Mouse (Mus musculus): Measurements from ENCODE around the gene Lamb1. TPM values are rescaled to one million over a fixed set of nuclear protein-coding genes. Genes with fewer than 3 reads are reported as not detected.

The Lamb1 gene
- polyA plus RNA-seq, 1 experiment from 2014 or later: 61.9 TPM

DNA sequence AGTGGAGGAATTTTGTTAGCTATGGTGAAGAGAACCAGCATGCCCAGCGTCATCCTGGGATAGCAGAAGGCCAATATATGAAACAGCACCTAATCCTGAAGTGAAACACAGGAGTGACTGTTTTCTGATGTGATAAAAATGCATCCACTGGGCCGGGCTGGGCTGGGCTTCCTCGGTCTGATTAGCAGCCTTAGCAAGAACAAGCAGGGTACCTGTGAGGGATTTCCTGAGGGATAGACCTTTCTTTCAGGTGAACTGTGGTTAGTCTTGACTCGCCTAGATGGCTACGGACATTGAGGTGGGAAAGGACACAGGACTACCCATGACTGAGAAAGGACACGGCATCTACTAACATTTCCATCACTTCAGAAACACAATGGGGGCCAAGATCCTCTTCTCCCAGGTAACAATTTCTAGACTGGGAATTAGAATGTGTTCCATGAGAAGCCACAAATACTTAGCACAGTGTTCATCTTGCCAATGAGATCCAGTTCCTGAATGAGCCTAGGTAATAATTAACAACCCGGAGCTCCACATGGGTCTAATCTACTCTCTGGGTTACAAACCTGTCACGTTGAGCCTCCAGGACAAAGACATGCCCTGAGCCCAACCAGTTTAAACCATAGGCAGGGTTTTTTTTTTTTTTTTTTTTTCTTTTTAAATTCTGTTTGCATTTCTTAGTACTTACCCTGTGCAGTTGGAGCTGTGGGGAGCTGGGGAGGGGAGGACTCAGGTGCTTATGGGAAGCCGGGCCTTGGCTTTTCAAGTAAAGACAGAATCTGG, 8.7 kb upstream of the Lamb1 start:
- ATAC-seq (ENCODE audit: insufficient number of reproducible peaks, insufficient read depth, low FRiP score, low TSS enrichment, low read depth): no peak

DNA sequence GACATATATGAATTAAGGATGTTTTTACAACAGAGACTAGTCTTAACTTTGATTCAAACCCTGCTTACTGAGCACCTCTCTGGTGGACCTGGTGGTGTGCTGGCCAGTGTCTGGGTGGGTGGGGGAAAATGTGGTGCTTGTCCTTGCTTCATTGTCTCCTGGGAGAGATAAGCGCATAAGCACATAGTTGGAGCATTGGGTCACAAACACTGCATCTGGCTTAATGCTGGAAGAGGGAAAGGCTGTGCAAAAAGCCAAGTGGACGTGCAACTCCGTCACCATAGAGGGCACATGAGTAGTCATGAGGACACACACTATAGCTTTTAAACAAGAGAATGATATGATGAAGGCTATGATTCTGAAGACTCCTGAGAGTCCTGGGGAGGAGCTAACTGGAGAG, 3.2 kb upstream of the Lamb1 start:
- no peak for ATAC-seq (ENCODE audit: insufficient number of reproducible peaks, insufficient read depth, low FRiP score, low TSS enrichment, low read depth)
- peaks cover 3% of the 10 kb centered on the region for H3K36me3 ChIP-seq
- H3K4me2 ChIP-seq: no peak overlapping the region
- H3K27me3 ChIP-seq: no peaks in the 10 kb centered on the region; the same call in 1 of the 2 replicates
- H3K4me1 ChIP-seq: peaks cover 23% of the 10 kb centered on the region
- 91% methylated on average over 3 of the region's 3 CpGs for WGBS
- H3K4me3 ChIP-seq: no peak overlapping the region
- H3K27ac ChIP-seq: no peak overlapping the region
- H3K9ac ChIP-seq: no peak overlapping the region
- H3K9me3 ChIP-seq: no peaks in the 10 kb centered on the region

More for the DNA sequence above, 8.7 kb upstream of the Lamb1 start:
- H3K27ac ChIP-seq: no peak overlapping the region
- no peak overlapping the region for H3K4me3 ChIP-seq
- H3K4me1 ChIP-seq: 0 out of 2 replicates have a peak, but pooled peaks cover 4% of the 10 kb centered on the region
- H3K4me2 ChIP-seq: no peak overlapping the region
- H3K27me3 ChIP-seq: no peaks in the 10 kb centered on the region
- 67% methylated on average over 9 of the region's 9 CpGs for WGBS
- no peaks in the 10 kb centered on the region for H3K36me3 ChIP-seq
- no peaks in the 10 kb centered on the region for H3K9me3 ChIP-seq
- H3K9ac ChIP-seq: no peak overlapping the region

GRCm38 (mm10) chr12:31263921-31264320, 1.1 kb upstream of the Lamb1 start:
- H3K36me3 ChIP-seq: peaks cover 8% of the 10 kb centered on the region
- no peaks in the 10 kb centered on the region for H3K9me3 ChIP-seq
- H3K27ac ChIP-seq: no peak overlapping the region
- H3K9ac ChIP-seq: 0 out of 2 replicates have a peak overlapping the region, but pooled peaks have one; percentile 84
- peaks cover 41% of the 10 kb centered on the region for H3K4me1 ChIP-seq
- WGBS: 30% methylated on average over 7 of the region's 7 CpGs
- no peak for ATAC-seq (ENCODE audit: insufficient number of reproducible peaks, insufficient read depth, low FRiP score, low TSS enrichment, low read depth)
- no peaks in the 10 kb centered on the region; the same call in 1 of the 2 replicates for H3K27me3 ChIP-seq
- H3K4me2 ChIP-seq: peak overlapping the region; percentile 85
- H3K4me3 ChIP-seq: peak overlapping the region; percentile 72; the same call in 1 of the 2 replicates

GRCm38 (mm10) chr12:31265722-31266431, 843 bp downstream of the Lamb1 start:
- Histone ChIP-seq H3K4me2 (peak overlapping the region; percentile 85), H3K36me3 (peaks cover 23% of the 10 kb centered on the region), H3K4me3 (peak overlapping the region; percentile 72), H3K27me3 (no peaks in the 10 kb centered on the region; the same call in 1 of the 2 replicates), H3K9me3 (no peaks in the 10 kb centered on the region), H3K27ac (peak overlapping the region; percentile 88), H3K4me1 (peaks cover 55% of the 10 kb centered on the region), H3K9ac (peak overlapping the region; percentile 84)
- WGBS: under 1% methylated on average over 50 of the region's 50 CpGs
- ATAC-seq (ENCODE audit: insufficient number of reproducible peaks, insufficient read depth, low FRiP score, low TSS enrichment, low read depth): peak; percentile 39; the same call in 1 of the 2 replicates

DNA sequence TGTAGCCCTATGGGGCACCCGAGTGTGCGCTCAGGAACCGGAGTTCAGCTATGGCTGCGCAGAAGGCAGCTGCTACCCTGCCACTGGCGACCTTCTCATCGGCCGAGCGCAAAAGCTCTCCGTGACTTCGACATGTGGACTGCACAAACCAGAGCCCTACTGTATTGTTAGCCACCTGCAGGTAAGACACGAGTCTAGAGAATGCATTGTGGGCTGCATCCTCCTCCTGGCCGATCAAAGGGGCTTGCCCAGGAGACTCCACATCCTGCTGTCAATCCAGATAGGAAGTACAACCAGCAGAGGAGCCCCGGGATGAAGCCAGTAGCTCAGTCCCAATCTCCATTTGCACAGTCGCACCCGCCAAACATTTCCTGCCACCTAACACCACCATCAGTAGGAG, 1.7 kb downstream of the Lamb1 start:
- peak overlapping the region; percentile 85 for H3K4me2 ChIP-seq
- peaks cover 62% of the 10 kb centered on the region for H3K4me1 ChIP-seq
- H3K27me3 ChIP-seq: no peaks in the 10 kb centered on the region; the same call in 1 of the 2 replicates
- H3K4me3 ChIP-seq: peak overlapping the region; percentile 72
- WGBS: 3% methylated on average over 15 of the region's 15 CpGs
- H3K27ac ChIP-seq: peak overlapping the region; percentile 88; the same call in 1 of the 2 replicates
- no peak for ATAC-seq (ENCODE audit: insufficient number of reproducible peaks, insufficient read depth, low FRiP score, low TSS enrichment, low read depth)
- no peaks in the 10 kb centered on the region for H3K9me3 ChIP-seq
- H3K9ac ChIP-seq: peak overlapping the region; percentile 84
- peaks cover 27% of the 10 kb centered on the region for H3K36me3 ChIP-seq

GRCm38 (mm10) chr12:31267363-31267762, 2.3 kb downstream of the Lamb1 start:
- 22% methylated on average over 4 of the region's 4 CpGs for WGBS
- Histone ChIP-seq H3K4me1 (peaks cover 69% of the 10 kb centered on the region), H3K36me3 (peaks cover 32% of the 10 kb centered on the region), H3K4me3 (peak overlapping the region; percentile 72), H3K27me3 (no peaks in the 10 kb centered on the region; the same call in 1 of the 2 replicates), H3K9me3 (no peaks in the 10 kb centered on the region), H3K27ac (0 out of 2 replicates have a peak overlapping the region, but pooled peaks have one; percentile 88), H3K4me2 (peak overlapping the region; percentile 85), H3K9ac (peak overlapping the region; percentile 84; the same call in 1 of the 2 replicates)
- ATAC-seq (ENCODE audit: insufficient number of reproducible peaks, insufficient read depth, low FRiP score, low TSS enrichment, low read depth): no peak

DNA sequence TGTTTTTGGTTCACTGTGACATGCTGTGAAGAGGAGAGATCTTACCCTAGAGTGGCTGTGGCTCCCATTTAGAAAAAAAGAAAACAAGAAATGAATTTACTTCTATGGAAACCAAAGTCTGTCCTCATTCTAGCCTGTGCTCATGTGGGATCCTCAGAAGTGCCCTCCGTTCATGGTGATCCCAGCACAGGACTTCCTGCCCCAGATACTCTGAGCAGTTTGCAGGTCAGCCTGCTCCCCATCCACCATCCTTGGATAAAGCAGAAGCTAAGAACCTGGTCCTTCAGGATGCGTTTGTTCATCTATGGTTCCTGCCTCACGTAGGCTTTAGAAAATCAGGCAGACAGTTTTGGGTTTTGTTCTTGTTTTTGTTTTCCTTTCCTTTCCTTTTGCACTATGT, 3.3 kb downstream of the Lamb1 start:
- no peak overlapping the region for H3K27ac ChIP-seq
- H3K4me3 ChIP-seq: peak overlapping the region; percentile 72

DNA sequence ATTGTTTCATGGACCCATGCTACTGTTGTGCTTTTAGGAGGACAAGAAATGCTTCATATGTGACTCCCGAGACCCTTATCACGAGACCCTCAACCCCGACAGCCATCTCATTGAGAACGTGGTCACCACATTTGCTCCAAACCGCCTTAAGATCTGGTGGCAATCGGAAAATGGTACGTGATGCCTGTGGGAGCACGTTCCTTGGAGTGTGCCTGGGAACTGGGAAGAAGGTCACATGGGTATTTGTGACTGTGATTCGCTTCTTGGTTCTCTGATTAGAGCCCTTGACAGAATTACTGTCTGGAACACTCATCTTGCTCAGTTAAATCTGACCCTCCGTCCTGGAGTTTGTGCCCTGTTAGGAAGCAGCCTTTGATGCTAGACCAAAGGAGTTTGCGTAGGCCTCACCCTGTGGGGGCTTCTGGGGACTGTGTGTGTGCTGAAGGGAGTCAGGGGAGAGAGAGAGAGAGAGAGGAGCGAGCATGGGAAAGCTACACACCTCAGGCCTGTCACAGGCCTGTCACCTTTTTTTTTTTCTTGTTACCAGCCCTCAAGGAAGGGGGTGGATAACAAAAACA, 4.1 kb downstream of the Lamb1 start:
- peaks cover 48% of the 10 kb centered on the region for H3K36me3 ChIP-seq
- H3K27ac ChIP-seq: peak overlapping the region; percentile 1; the same call in 1 of the 2 replicates
- H3K27me3 ChIP-seq: no peaks in the 10 kb centered on the region; the same call in 1 of the 2 replicates
- H3K9ac ChIP-seq: no peak overlapping the region
- WGBS: 62% methylated on average over 12 of the region's 12 CpGs
- peak overlapping the region; percentile 11 for H3K4me2 ChIP-seq
- peaks cover 70% of the 10 kb centered on the region for H3K4me1 ChIP-seq
- H3K4me3 ChIP-seq: no peak overlapping the region
- no peaks in the 10 kb centered on the region for H3K9me3 ChIP-seq
- no peak for ATAC-seq (ENCODE audit: insufficient number of reproducible peaks, insufficient read depth, low FRiP score, low TSS enrichment, low read depth)

More for the DNA sequence above, 3.3 kb downstream of the Lamb1 start:
- Histone ChIP-seq H3K9ac (0 out of 2 replicates have a peak overlapping the region, but pooled peaks have one; percentile 44), H3K36me3 (peaks cover 40% of the 10 kb centered on the region), H3K9me3 (no peaks in the 10 kb centered on the region), H3K4me2 (peak overlapping the region; percentile 85), H3K4me1 (peaks cover 72% of the 10 kb centered on the region), H3K27me3 (no peaks in the 10 kb centered on the region; the same call in 1 of the 2 replicates)
- no peak for ATAC-seq (ENCODE audit: insufficient number of reproducible peaks, insufficient read depth, low FRiP score, low TSS enrichment, low read depth)
- WGBS: 59% methylated on average over 3 of the region's 3 CpGs

DNA sequence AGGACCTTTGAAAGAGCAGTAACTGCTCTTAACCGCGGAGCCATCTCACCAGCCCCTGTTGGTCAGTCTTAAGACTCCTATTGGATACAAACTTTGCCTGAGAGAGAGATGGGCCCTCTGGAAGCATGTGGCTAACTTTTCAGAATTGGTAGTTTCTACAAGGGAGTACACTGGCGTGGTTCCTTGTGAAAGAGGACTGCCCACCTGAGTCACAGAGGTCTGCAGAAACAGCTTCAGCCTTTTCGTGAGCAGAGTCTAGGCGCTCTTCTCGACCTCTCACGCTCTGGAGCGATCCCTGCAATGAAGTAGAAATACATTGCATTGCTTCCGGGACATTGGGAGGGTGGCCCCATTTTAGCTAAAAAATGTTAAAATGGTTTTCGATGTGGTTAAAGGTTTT, 5.3 kb downstream of the Lamb1 start:
- Histone ChIP-seq H3K9ac (no peak overlapping the region), H3K27ac (peak overlapping the region; percentile 40; the same call in 1 of the 2 replicates), H3K4me1 (peaks cover 66% of the 10 kb centered on the region), H3K36me3 (peaks cover 61% of the 10 kb centered on the region), H3K27me3 (no peaks in the 10 kb centered on the region), H3K4me3 (no peak overlapping the region), H3K9me3 (no peaks in the 10 kb centered on the region), H3K4me2 (no peak overlapping the region; the same call in 1 of the 2 replicates)
- WGBS: 87% methylated on average over 10 of the region's 10 CpGs
- ATAC-seq (ENCODE audit: insufficient number of reproducible peaks, insufficient read depth, low FRiP score, low TSS enrichment, low read depth): no peak

GRCm38 (mm10) chr12:31270776-31271175, 5.7 kb downstream of the Lamb1 start:
- Histone ChIP-seq H3K36me3 (peaks cover 65% of the 10 kb centered on the region), H3K4me2 (peak overlapping the region; percentile 39; the same call in 1 of the 2 replicates), H3K9me3 (no peaks in the 10 kb centered on the region), H3K4me3 (no peak overlapping the region), H3K27me3 (no peaks in the 10 kb centered on the region), H3K4me1 (peaks cover 71% of the 10 kb centered on the region), H3K9ac (no peak overlapping the region), H3K27ac (peak overlapping the region; percentile 40)
- ATAC-seq (ENCODE audit: insufficient number of reproducible peaks, insufficient read depth, low FRiP score, low TSS enrichment, low read depth): no peak
- WGBS: 62% methylated on average over 5 of the region's 5 CpGs

All from embryonic facial prominence, embryonic 13.5 days (tissue).